Comparison of ENCODE assay signal across 19 mouse cellular contexts in the genomic region with DNA sequence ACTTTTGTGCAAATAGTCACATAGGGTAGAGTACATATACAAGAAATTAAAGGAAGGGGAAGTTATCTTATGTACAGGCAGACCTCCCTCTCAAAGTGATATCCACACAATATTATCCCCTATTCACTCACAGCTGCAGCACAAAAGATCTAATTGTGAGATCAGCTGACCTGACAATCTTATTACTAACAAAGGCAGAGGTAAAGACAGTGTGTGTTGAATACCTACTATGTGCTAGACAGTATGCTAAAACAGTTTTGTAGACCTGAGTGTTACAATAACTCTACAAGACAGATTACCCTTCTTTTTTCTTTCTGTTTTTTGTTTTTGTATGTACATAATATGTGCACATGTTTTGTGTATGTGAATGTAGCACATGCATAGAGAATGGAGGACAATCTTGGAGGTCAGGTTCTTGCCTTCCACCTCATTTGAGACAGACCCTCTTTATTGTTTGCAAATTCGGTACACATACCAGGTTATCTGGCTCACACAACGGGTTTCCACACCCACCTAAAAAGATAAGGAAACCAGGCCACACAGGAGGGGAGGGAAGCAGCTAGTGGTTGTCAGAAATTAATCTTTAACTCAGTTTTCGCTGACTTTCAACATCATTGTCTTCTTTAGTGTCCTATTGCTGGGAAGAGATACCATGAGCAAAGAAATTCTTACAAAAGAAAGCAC.
"Had no signal": no experiment of that assay in that cellular context is flagged by ENCODE, and none has a peak within 500 bp of the region (broad histone marks: within the 10 kb centered on the region; RNA-seq: fewer than 3 reads in every experiment).

No protein-coding gene starts in this region.

- H3K27me3 ChIP-seq: midbrain, embryonic 12.5 days; neural tube, embryonic 13.5 days; neural tube, embryonic 15.5 days had no signal

- H3K36me3 ChIP-seq: midbrain, embryonic 10.5 days; midbrain, embryonic 12.5 days; neural tube, embryonic 13.5 days; neural tube, embryonic 15.5 days had no signal

- H3K27ac ChIP-seq: midbrain, embryonic 10.5 days; midbrain, embryonic 12.5 days; neural tube, embryonic 13.5 days had no signal

- H3K4me3 ChIP-seq: midbrain, embryonic 10.5 days; midbrain, embryonic 12.5 days; myocyte; neural tube, embryonic 13.5 days; neural tube, embryonic 15.5 days had no signal

- H3K9ac ChIP-seq: lung, embryonic 14.5 days; midbrain, embryonic 12.5 days; neural tube, embryonic 13.5 days; neural tube, embryonic 15.5 days had no signal

- DNase-seq: lung, adult 18-20 months; lung, embryonic 14.5 days; lung, postnatal 10 days; lung, postnatal 4 days; midbrain, embryonic 14.5 days; retina, postnatal 1 day; right cerebral cortex, adult 18-20 months; right cerebral cortex, postnatal 25 days; right cerebral cortex, postnatal 4 days; spleen, adult 18-20 months; thymus, adult 18-20 months; thymus, postnatal 25 days; thymus, postnatal 4 days had no signal

- H3K4me1 ChIP-seq: midbrain, embryonic 10.5 days; midbrain, embryonic 12.5 days had no signal

- ATAC-seq: midbrain, embryonic 16.5 days had no signal

- H3K9me3 ChIP-seq: midbrain, embryonic 10.5 days; neural tube, embryonic 15.5 days had no signal

- H3K4me2 ChIP-seq: lung, embryonic 14.5 days; midbrain, embryonic 12.5 days; neural tube, embryonic 13.5 days; neural tube, embryonic 15.5 days had no signal
